Mouse (Mus musculus): ENCODE results near the gene AC161166.1.

AC161166.1 gene

GRCm38 (mm10) chr7:24462388-24463319 lies 49.6 kb downstream of the AC161166.1 start, which contains the start of gene Plaur:
Gene Plaur (plus strand): TSS chr7:24462484.
- peak; percentile 46 to 60 for DNase-seq (ENCODE audit: low read depth in 2 of 2, low spot score in 2 of 2)

GRCm38 (mm10) chr7:24461376-24462051 lies 50.7 kb downstream of the AC161166.1 start:
- no peak for DNase-seq (ENCODE audit: low read depth in 2 of 2, low spot score in 2 of 2)
